Mouse (Mus musculus) kidney, postnatal 25 days (tissue): Measurements from ENCODE around the gene Unc5c.

Experiments
- DNase-seq, 2 experiments: peaks; one replicate each; pipeline ENCODE4 v3.0.0; 2021; ENCODE audit warnings: mixed read lengths in 2 of 2

Gene Unc5c

DNA sequence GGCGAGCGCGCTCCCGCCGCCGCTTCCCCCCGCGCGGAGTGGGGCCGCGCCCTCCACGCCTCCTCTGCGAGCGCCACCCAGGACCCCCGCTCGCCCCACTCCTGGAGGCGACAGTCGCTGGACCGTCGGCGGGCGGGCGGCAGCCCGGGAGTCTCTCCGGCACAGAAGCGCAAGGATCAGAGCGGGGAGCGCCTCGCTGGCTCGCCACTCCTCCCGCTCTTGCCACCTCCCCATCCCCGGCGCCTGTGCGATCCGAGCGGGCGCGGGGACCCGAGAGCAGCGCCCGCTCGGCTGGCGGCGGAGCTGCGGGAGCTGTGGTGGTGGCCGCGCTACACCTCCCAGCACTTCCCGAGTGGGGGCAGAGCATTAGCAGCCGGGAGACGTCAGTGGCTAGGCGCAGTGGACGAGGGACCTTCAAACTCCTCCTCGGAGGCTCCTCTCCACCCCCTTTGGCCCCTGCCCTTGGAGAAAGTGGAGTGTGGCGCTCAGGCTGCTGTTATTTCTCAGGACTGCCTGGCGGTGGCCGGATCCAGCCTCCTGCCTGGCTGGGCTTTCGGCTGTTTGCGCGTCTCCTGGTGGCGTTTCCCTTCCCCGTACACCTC, at the start of gene Unc5c:
Gene Unc5c (plus strand): TSS at position 113 of the 602 bp plus-strand sequence.
- peak; percentile 78 to 91 for DNase-seq

DNA sequence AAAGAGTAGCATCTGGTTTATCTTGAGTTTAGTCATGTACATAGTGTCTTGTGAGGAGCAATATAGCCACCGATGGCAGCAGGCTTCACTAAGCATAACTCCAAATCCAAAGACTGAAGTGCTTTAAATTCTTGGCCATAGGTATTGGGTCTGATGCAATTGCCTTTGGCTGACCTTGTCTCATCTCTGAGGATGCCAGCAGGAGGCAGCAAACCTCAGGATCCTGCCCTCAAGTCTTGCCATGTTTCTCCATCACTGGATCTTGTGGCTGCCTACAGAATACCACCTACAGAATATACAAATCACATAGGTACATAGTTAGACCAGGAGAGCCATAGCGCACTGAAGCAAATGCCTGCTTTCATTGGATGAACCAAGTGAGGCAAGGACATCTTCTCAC, 7.5 kb upstream of the Unc5c start:
- DNase-seq = peak in 1 of 2 experiments; percentile 16

DNA sequence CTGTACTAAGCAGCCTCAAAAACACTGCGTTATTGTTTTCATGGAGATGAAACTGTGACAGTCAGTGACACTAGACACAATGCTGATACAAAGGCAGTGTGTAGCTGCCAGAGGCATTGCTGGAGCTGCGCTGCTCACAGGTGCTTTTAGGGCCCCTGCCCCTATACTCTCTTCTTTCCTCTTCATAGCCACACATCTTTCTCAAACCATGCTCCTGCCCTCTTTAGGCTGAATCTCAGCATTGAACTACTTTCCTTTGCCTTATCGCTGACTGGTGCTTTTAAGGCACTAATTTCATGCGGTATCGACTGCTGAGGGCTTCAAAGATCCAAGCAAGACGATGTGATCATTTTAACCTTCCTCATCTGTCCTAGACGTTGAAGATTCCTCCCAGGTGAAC, 2.5 kb upstream of the Unc5c start:
- no peak for DNase-seq

DNA sequence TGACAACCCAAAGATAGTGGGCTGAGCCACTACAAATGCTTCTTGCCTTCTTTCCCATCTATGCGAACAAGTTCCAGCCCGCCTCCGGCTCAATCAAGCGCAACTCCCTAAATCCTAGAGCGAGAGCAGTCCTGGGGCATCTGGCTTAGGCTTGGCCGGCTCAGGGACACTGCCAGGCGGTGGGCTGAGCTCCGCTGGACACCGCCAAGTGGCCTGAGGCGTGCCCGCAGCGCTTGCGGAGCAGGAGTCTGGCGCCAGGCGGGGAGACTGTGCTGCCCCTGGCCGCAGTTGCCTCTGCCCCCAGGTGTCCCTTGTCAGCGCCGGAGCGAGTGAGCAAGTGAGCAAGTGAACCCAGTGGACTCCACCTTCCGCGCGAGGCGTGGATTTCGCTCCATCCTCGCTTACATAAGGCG, 319 bp upstream of the Unc5c start:
- DNase-seq = peak; percentile 54 to 71

DNA sequence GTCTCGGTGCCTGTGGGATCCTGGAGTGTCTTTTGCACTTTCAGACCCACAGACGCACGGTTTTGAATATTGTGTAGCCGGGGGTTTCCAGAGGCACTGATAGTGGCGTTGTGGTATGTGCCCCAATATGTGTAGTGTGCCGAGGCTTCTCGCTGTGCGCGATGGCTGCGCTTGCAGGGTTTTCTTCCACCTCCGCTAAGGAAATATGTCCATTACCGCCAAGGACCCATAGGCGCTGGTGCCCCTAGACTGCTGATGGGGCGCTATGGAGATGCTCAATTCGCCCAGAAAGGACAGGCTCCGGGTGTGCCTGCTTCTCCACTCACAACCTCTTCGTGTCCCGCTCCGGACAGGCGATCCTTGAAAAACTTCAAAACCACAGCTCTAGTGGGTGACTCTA, 1.0 kb downstream of the Unc5c start:
- DNase-seq = peak; percentile 14 to 33

DNA sequence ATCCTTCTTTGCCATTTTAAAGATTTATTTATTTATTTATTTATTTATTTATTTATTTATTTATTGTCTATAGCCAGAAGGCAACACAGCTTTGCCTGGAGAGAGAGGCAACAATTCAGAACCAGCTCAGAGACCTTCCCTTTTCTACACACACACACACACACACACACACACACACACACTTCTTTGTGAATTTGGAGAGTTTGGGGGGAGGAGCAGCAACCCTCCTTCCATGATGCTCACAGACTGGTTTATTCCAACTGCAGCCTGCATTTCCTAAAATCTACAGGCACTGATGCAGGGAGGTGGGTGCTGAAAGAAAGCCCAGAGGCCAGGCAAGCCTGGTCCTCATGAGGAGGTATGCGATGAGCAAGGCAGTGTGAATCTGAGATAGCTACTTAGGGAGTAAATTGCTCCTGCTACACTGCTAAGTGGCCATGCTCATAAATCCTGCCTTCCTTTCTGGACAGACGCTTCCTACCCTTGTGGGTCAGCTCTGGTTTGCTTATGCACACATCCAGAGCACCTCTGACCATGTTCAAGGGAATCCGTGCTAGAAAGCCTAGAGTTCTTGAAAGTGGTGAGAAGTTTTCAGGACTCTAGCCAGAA, 1.8 kb downstream of the Unc5c start:
- no peak for DNase-seq

DNA sequence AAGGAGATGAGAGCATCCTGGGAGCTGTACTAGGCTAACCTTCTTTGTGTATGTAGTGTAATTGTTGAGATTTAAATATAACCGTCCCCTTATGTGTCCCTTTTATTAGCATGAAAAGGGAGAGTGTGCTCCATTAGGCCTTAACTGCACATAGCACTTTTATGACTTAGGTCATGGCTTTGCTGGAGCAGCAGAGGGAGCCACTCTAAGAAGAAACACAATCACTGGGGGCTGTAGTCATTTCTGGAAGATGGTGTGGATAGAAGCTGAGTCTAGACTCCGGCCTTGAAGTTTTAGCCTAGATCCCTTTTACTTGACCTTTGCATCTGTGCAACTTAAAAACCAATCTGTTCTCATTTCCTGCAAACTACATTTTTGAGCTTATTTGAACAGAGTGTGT, 4.3 kb downstream of the Unc5c start:
- no peak for DNase-seq

DNA sequence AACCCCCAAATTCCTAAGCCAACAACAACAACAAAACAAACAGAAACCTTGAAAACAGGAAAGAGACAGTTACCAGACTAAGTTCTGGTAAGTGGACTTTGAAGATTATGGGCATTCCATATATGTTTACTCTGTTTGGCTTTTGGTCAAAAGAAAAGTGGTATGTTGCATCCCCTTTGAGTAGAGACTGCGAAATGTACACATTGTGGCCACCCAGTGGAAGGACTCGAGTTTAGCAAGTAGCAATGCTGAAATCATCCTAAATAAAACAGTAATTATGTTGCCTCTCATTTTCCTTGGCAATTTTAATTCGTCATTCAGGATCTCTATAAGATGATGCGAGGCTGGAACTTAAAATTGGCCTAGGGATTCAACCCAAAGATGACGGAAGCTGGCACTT, 8.2 kb downstream of the Unc5c start:
- DNase-seq = no peak

DNA sequence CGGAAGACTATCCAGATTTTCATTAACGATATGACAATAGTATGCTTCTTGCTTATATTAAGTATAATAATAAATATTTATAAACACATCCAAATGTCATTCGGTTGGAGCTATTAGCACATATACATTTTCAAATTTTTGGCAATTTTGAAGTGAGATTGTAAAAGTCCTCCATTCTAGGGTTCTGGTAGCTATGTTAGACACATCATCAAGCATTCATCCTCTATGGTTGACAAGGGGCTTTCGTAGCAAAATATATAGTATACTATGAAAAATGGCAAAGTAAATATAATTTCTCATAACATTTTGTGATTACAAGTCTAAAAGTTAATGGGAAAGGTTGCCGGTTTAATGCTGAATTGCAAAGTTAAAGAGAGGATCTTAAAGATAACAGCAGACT, 10.4 kb downstream of the Unc5c start:
- DNase-seq = no peak

DNA sequence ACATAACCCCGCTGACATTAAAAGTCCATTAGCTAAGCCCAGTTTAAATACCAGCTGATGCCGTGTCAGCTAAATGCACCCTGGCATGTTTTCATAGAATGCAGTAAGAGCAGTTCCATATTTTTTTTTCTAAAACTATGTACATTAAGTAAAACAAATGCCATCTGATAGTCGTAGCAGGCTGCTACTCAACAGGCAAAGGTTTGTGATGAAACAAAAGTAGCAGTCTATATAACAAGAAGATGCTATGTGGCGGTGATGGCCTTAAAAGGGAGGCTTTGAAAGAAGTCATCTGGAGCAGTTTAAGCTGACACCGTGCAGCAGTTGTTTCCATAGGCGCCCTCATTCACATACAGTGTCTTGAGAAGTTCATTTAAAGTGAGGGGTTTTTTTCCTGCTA, 10.9 kb downstream of the Unc5c start:
- DNase-seq = no peak

DNA sequence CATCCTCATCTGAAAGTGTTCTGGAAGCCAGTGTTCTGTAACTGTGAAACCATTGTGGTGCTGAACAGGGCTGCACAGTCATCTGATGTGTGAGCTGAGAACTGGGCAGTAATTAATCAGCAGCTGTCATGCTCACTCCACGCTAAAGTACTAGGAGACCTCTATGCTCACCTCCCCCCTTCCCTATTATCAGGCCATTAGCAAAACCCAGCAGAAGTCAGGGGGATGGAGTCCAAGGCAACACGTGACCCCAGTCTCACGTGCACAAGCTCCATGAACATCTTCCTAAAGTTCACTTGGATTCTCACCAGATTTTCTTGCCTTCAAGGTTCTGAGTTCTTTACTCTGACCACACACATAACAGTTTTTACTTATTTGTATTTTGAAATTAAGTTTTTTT, 11.7 kb downstream of the Unc5c start:
- DNase-seq = peak; percentile 65 to 71

DNA sequence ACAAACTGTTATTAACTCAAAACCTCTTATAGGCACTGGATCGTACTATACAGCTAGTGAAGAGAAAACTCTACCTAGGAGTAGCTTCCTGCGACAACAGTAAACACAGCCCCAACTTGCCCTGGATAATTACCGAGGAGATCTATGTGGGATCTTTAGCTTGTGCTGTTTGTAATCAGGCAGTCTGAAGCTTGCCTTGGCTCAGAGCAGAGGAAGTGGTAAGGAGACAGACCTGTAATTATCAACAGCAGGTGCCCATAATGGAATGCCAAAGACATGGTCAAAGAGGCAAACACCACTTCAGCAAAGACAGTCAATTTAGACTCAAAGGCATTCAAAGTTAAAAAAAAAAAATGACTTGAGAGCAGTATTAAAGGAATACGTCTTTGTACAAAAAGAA, 17.4 kb downstream of the Unc5c start:
- DNase-seq = no peak

DNA sequence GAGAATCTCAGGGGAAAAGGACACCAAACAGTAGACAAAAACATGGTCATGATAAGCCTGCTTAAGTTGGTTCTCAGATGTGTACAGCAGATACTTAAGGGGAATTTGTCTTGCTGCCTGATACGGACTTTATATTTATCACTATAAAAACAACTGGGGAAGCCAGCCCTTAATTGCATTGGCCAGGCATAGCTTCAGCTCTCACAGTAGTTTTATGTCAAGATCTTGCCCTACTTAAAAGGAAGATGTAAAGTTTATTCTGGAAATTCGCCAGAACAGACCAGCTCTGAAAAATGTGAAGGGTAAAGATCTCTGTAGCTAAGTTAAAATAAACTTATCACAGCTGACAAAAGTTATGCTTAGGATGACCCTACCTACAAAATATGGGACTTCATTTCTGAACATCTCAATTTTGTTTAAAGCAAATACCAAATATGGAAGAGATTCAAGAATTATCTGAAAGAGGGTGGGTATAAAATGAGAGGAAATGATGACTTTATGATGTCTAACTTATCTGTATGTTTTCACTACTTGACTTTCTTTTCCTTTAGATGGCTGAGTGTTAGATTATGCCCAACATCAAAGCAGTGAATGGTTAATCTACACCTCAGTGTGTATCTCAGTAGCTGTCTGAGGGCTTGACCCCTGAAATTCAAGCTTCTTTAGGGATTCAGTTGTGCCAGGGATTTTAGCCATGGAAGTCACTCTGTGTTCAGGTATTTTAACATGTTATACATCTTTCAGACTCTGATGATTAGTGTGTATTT, 18.8 kb downstream of the Unc5c start:
- DNase-seq = no peak

DNA sequence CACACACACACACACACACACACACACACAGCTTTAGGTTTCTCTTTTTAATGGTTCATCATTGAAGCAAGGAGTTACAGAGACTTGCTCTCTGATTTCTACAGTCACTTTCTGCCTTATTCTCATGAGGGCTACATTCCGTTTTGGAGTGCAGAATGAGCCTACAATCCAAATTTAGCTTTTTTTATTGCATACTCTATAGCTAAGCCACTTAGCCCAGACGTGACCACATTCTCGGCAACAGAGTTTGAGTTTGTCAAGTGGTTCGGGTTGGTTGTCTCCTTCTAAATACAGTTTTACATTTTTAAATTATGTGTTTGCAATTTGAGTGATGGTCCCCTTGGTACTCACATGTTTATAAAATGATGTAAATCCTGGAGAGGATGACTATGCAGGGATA, 20.2 kb downstream of the Unc5c start:
- no peak for DNase-seq

DNA sequence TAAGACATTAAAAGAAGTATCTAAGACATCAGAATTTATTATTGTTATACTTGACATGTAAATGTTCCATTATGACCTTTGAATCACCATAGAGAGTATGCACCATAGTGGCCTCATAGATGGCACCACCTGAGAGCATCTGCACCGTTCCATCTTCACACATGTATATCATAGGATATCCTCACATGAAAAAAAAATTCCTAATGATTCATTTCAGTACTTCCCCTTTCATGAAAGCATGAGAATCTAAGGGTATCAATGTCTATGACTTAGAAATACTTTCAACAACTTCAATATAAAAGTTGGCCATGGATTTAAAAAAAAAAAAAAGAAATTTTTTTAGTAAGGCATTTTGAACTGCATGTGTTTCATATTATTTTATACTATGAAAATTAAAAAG, 25.6 kb downstream of the Unc5c start:
- no peak for DNase-seq

DNA sequence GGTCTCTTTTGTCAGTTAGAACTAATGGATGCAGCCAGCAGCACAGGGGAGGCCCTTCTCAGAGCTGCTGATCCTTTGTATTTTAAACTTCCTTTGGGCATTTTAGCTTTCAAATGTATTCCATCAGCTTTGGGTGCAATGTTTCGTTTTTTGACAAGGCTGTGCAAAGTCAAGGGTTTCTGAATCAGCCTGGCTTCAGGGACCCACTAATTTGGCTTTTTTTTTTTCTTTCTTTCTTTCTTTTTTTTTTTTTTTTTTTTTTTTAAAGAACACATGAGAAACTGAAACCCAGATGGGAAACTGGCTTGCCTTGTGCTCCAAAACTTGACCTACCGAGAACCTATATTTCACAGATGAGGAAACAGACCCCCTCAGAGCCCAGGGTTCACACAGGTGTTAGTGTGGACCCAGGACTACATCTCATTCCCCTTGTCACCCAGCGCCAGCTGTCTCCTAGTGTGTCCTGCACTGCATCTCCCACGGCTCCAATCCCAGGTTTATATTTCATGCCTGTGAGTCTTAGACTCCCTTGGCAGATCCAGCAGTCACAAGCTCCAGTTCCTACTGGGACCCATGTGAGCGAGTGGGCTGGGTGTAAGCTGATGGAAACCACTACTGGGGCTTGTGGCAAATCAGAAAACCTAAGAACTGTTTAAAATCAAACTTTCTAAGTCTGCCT, 26.4 kb downstream of the Unc5c start:
- DNase-seq = peak; percentile 7 to 32

DNA sequence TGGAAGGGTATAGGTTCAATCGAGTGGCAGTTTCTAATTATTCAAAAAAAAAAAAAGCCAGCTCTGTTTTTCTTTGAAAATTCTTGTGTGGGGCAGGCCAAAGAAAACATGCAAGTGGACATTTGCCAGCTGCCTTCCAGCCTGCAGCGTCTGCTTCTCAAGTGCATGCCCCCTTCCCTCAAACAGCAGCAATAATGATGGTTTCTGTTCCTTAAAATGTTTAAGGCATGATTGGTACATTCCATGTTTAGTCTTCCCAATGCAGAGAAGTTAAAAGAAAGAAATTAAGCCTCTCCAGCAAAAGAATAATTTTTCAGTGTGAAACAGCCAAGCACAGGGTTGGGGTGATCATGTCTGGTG, 26.9 kb downstream of the Unc5c start:
- peak; percentile 51 for DNase-seq

DNA sequence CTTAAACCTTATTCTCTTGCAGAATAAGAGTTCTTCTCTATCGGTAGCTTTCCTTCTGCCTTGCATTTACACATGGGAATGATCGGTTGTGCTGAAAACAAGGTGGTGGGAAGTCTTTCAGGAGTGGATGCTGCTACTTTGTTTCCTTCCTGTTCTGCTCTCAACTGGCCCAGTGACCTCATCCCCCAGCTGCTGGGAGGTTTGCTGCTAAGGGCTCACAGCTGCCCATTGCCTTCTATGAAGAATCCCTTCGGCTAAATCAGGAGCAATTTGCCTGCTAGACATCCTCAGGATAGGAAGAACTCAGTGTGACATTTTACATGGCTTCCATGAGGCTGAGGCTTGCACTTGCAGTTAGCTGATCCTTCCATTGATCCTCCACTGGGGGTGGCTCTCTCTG, 28.0 kb downstream of the Unc5c start:
- DNase-seq = no peak

DNA sequence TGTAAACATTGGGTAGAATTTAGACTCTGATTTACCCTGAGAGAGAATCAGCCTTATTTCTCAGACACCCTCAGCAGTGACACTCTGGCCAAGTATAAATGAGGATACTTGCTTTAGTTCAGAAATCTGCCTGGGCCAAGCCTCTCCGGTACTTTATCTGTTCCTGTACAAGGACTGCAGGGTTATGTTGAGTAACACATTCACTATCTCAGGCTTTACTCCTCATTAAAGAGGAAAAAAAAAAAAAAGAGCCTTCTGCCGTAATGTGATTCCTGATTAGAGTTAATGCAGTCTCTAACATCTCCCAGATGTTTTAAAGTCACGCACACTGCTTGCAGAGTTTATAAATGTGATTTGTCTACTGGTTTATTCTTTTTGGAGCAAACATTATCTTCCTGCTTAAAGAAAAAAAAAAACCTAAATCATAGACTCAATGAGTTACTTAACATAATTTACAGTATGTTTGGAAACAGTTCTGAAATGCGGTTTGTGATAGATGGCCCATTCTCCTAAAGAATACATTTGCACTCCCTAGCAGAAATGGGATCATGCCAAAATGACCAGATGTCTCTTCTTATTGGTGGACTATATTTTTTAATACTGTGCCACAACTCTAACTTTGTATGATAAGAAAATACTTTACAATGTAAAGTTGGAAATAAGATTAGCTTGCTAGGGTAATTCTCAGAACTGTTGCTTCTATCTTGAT, 33.5 kb downstream of the Unc5c start:
- no peak for DNase-seq

DNA sequence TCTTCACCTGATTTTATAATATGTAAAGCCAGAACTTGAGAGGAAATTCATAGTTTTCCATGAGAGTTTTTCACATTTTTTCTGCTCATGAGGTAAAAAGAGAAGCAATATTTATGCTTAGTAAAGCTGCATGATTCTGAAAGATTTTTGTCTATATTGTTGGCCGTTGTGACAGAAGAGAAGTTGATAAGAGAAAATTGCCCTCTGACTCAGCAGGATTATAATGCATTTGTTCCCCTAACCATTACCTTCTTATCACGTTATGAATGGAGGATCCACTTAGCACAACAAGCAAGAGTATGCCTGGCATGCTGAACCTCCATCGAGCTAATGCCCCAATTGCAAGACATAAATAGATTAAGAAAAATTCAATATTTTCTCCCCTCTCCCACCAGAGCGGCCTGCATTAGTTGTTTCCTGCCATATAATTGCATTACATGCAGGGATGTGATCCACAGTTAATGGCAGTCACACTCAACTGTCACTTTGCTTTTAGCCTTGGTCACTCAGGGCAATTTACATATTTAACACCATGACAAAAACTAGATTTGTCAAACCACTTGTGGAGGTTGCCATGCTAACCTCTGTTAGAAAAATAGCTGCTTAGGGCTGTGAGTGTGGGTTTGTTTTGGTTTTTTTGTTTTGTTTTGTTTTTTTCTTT, 37.0 kb downstream of the Unc5c start:
- no peak for DNase-seq

DNA sequence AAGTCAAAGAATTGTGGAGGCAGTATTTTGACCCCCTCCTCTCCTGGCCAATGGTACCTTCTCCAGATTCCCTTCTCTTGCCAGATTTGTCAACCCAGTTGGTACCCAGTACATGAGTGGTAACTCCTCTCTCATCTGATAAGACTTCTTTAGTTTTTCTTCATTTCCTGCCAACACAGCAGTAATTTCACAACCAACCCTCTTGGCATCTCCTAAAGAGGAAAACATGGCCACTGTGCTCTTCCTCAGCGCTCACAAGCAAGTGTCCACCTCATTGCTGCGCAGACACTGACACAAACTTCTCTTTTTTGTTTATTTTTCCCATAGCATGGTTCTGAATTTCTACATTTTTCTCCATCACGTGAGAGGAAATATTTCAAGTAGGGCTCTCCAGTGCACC, 38.3 kb downstream of the Unc5c start:
- no peak for DNase-seq

DNA sequence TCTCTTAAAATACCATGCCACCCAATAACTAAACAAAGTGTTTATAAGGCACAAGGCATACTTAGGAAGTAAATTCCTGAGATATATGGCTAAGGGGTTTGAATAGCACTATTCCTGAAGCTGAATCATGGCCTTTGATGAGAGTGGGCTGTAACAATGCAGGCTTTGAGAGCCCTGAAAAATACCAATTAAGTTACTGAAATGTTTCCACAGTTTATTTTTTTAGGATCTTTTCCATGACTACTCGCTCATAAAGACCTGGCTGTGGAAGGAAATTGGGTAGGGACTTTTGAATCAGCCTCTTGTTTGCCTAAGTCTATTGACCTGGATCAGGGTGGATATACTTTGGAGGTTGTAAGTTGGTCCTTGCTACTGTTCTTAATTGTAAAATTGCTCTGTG, 44.8 kb downstream of the Unc5c start:
- no peak for DNase-seq
